Mouse (Mus musculus): ENCODE results near the gene Lmna. TPM values are rescaled to one million over a fixed set of nuclear protein-coding genes. Genes with fewer than 3 reads are reported as not detected.

Gene Lmna
- polyA plus RNA-seq, 1 experiment from 2014 or later, result 121 TPM

MicroRNA genes within 50 kb of the gene (microRNA counts, 519-probe panel; counts per million panel counts)
- microRNA mmu-miR-1905, result 19.7 counts per million

Small RNAs within 50 kb of the gene (microRNA-seq; reads per million reads assigned to microRNA genes)
- not detected for gene Mir1905
- gene Mir7011, result not detected

Other genes with a start within 250 kb of the Lmna start
- gene Gm38392, start 222.7 kb downstream of the Lmna start, polyA plus RNA-seq (2015; fragmentation: Nextera tagmentation; extraction: Ambion mirVana), result 0.23 and 0.35 TPM in 2 replicates
- 10.0 and 12.2 TPM in 2 replicates for gene Tsacc, start 213.0 kb downstream of the Lmna start, polyA plus RNA-seq (2015; fragmentation: Nextera tagmentation; extraction: Ambion mirVana)
- gene Cct3, start 212.8 kb downstream of the Lmna start, polyA plus RNA-seq (2015; fragmentation: Nextera tagmentation; extraction: Ambion mirVana), result 525 and 549 TPM in 2 replicates
- 192 and 203 TPM in 2 replicates for gene Glmp, start 184.9 kb downstream of the Lmna start, polyA plus RNA-seq (2015; fragmentation: Nextera tagmentation; extraction: Ambion mirVana)
- gene Tmem79, start 173.8 kb downstream of the Lmna start, polyA plus RNA-seq (2015; fragmentation: Nextera tagmentation; extraction: Ambion mirVana), result 7.5 and 9.5 TPM in 2 replicates
- gene Smg5, start 173.7 kb downstream of the Lmna start, polyA plus RNA-seq (2015; fragmentation: Nextera tagmentation; extraction: Ambion mirVana), result 49.4 and 53.1 TPM in 2 replicates
- gene Paqr6, start 145.4 kb downstream of the Lmna start, polyA plus RNA-seq (2015; fragmentation: Nextera tagmentation; extraction: Ambion mirVana), result 9.5 and 10.1 TPM in 2 replicates
- not detected in 2 replicates for gene Bglap3, start 137.2 kb downstream of the Lmna start, polyA plus RNA-seq (2015; fragmentation: Nextera tagmentation; extraction: Ambion mirVana)
- not detected in 2 replicates for gene Bglap2, start 131.3 kb downstream of the Lmna start, polyA plus RNA-seq (2015; fragmentation: Nextera tagmentation; extraction: Ambion mirVana)
- 0.53 TPM in 1 of 2 replicates, not detected in the other for gene Bglap, start 125.5 kb downstream of the Lmna start, polyA plus RNA-seq (2015; fragmentation: Nextera tagmentation; extraction: Ambion mirVana)
- gene Pmf1, start 99.6 kb downstream of the Lmna start, polyA plus RNA-seq (2015; fragmentation: Nextera tagmentation; extraction: Ambion mirVana), result 158 and 164 TPM in 2 replicates
- 13.9 and 14.8 TPM in 2 replicates for gene Slc25a44, start 84.8 kb downstream of the Lmna start, polyA plus RNA-seq (2015; fragmentation: Nextera tagmentation; extraction: Ambion mirVana)
- 4.5 and 5.3 TPM in 2 replicates for gene Sema4a, start 48.8 kb downstream of the Lmna start, polyA plus RNA-seq (2015; fragmentation: Nextera tagmentation; extraction: Ambion mirVana)
- 15.8 and 16.8 TPM in 2 replicates for gene Mex3a, start 22.4 kb upstream of the Lmna start, polyA plus RNA-seq (2015; fragmentation: Nextera tagmentation; extraction: Ambion mirVana)
- gene Rab25, start 38.3 kb upstream of the Lmna start, polyA plus RNA-seq (2015; fragmentation: Nextera tagmentation; extraction: Ambion mirVana), result 33.1 and 36.4 TPM in 2 replicates
- 165 and 178 TPM in 2 replicates for gene Lamtor2, start 43.1 kb upstream of the Lmna start, polyA plus RNA-seq (2015; fragmentation: Nextera tagmentation; extraction: Ambion mirVana)
- 46.4 and 49.4 TPM in 2 replicates for gene Ubqln4, start 43.8 kb upstream of the Lmna start, polyA plus RNA-seq (2015; fragmentation: Nextera tagmentation; extraction: Ambion mirVana)
- gene Ssr2, start 65.9 kb upstream of the Lmna start, polyA plus RNA-seq (2015; fragmentation: Nextera tagmentation; extraction: Ambion mirVana), result 290 and 301 TPM in 2 replicates
- 105 and 116 TPM in 2 replicates for gene Arhgef2, start 96.0 kb upstream of the Lmna start, polyA plus RNA-seq (2015; fragmentation: Nextera tagmentation; extraction: Ambion mirVana)
- gene Rxfp4, start 143.2 kb upstream of the Lmna start, polyA plus RNA-seq (2015; fragmentation: Nextera tagmentation; extraction: Ambion mirVana), result not detected in 2 replicates
- 90.7 and 93.1 TPM in 2 replicates for gene Khdc4, start 175.8 kb upstream of the Lmna start, polyA plus RNA-seq (2015; fragmentation: Nextera tagmentation; extraction: Ambion mirVana)
- 58.3 and 62.8 TPM in 2 replicates for gene Rit1, start 206.9 kb upstream of the Lmna start, polyA plus RNA-seq (2015; fragmentation: Nextera tagmentation; extraction: Ambion mirVana)

Data from lung, embryonic 15.5 days (tissue).